Mouse (Mus musculus): ENCODE measurements at regions not wholly inside any gene's neighbourhood (a gene's known extent, or its start where the extent isn't known, plus 50 kb on each side); places are given as distances from the start of the nearest gene placed in this dataset.

DNA sequence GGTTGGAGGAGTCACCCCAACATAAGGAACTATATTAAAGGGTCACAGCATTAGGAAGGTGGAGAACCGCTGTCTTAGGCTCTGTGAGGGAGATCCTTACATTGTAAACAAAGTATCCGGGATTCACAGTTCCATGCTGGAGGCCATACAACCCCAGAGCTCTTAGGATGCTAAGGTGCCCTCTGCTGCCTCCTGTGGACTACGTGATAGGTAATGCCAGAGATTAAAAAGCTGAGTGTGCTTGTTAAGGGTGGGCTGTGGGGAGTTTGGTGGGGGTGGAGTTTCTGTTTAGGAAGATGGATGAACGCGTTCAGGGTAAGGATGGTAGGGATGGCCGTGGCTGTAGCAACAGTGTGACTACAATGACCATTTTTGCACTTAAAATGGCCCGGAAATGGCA is 148.4 kb upstream of the Ubl3 start:
- TF ChIP-seq CTCF (conservative IDR thresholded peaks at IDR 0.05; ENCODE audit: insufficient read depth, insufficient read length, low read depth, low read length) (no peak), POLR2A (IDR thresholded peaks at IDR 0.05; ENCODE audit: low read depth, low read length) (no peak)
